ENCODE assay signal across 8 mouse cellular contexts in the genomic region with DNA sequence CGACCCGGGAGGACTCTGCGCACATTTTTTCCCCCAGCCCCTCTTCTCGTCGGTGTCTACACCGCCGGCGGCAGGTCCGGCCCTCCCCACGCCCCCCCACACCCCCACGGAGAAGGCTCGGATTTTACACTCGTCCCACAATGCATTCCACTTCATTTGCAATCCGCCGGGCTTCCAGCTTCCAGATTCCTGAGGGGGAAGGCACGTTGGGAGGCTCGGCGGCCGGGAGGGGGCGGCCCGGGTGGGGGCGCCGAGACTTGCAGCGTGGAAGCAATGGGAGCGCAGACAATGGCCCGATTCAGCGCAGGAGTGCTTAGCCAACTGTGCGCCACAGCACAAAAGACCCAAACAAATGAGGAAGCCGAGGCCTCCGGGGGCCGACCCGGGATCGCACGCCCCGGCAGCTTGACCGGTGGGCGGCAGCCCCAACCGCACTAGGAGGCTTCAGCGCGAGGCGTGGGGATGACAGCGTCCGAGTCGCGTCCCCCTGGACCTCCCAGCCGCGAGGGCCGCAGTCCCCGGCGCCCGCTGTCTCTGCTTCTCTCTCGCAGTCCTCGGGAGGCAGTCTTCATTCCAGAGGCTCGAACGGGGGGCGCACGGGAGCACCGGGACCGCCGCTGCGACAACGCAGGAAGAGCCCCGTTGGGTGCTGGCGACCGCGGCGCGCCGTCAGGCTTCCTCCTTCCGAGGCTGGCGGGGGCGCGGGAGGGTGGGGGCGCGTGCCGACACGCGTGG.
DNase-seq lines count a peak whose midpoint lies in the region; ATAC-seq lines count a peak whose summit lies in the region.

No protein-coding gene starts in this region.

- DNase-seq in ovary, postnatal 10 days (ENCODE audit: low spot score) = peak; percentile 35
- no peak for DNase-seq in ovary, adult 18-20 months (ENCODE audit: low spot score)
- peak; percentile 50 for DNase-seq in gastrocnemius, postnatal 14 days
- DNase-seq in urinary bladder, postnatal 25 days (ENCODE audit: low spot score) = peak; percentile 19

- peak overlapping the region; percentile 96 for H3K4me2 ChIP-seq in kidney, embryonic 15.5 days
- H3K4me2 ChIP-seq in limb, embryonic 15.5 days = peak overlapping the region; percentile 89
- peak overlapping the region; percentile 92 for H3K4me2 ChIP-seq in midbrain, embryonic 16.5 days (ENCODE audit: low read length)

- no peaks in the 10 kb centered on the region for H3K9me3 ChIP-seq in kidney, embryonic 15.5 days (replicated peaks)
- no peaks in the 10 kb centered on the region for H3K9me3 ChIP-seq in limb, embryonic 15.5 days
- no peaks in the 10 kb centered on the region for H3K9me3 ChIP-seq in midbrain, embryonic 16.5 days (replicated peaks; ENCODE audit: control insufficient read depth, low read length, poor library complexity, severe bottlenecking)

- H3K4me3 ChIP-seq in kidney, embryonic 15.5 days (replicated peaks) = peak overlapping the region; percentile 67
- peak overlapping the region; percentile 84 for H3K4me3 ChIP-seq in limb, embryonic 15.5 days
- H3K4me3 ChIP-seq in midbrain, embryonic 16.5 days (ENCODE audit: low read depth, low read length) = peak overlapping the region; percentile 91

- peaks cover 47% of the 10 kb centered on the region for H3K4me1 ChIP-seq in kidney, embryonic 15.5 days
- H3K4me1 ChIP-seq in limb, embryonic 15.5 days = peaks cover 29% of the 10 kb centered on the region
- peaks cover 32% of the 10 kb centered on the region for H3K4me1 ChIP-seq in midbrain, embryonic 16.5 days (ENCODE audit: control insufficient read depth, insufficient read depth, low read length)

- under 1% methylated on average over 71 of the region's 78 CpGs for WGBS in kidney, embryonic 15.5 days
- under 1% methylated on average over 62 of the region's 78 CpGs for WGBS in limb, embryonic 15.5 days
- under 1% methylated on average over 51 of the region's 78 CpGs for WGBS in midbrain, embryonic 16.5 days

- H3K27me3 ChIP-seq in kidney, embryonic 15.5 days = no peaks in the 10 kb centered on the region
- H3K27me3 ChIP-seq in limb, embryonic 15.5 days = no peaks in the 10 kb centered on the region
- H3K27me3 ChIP-seq in midbrain, embryonic 16.5 days (ENCODE audit: control insufficient read depth, insufficient read depth, low read depth, low read length) = no peaks in the 10 kb centered on the region

- H3K36me3 ChIP-seq in kidney, embryonic 15.5 days = no peaks in the 10 kb centered on the region
- H3K36me3 ChIP-seq in limb, embryonic 15.5 days = no peaks in the 10 kb centered on the region
- no peaks in the 10 kb centered on the region for H3K36me3 ChIP-seq in midbrain, embryonic 16.5 days (ENCODE audit: control insufficient read depth, insufficient read depth, low read length)

- ATAC-seq in common myeloid progenitor, adult 5-6 weeks (replicated peaks; ENCODE audit: low read depth, poor library complexity, severe bottlenecking) = peak; percentile 22
- ATAC-seq in kidney, embryonic 15.5 days (replicated peaks; ENCODE audit: low FRiP score) = peak; percentile 74
- ATAC-seq in limb, embryonic 15.5 days (ENCODE audit: insufficient number of reproducible peaks, low FRiP score, low TSS enrichment, low read depth) = 0 out of 2 replicates have a peak, but pooled peaks have one; percentile 31
- ATAC-seq in midbrain, embryonic 16.5 days = peak; percentile 49

- intact Hi-C loops in gastrocnemius, postnatal 14 days (cut with DNase I; ENCODE audit: low total_unique reads) = loop anchor here (10.0 kb wide), 1 partner anchor 77 kb away; no protein-coding TSS in a partner anchor

- H3K27ac ChIP-seq in kidney, embryonic 15.5 days = peak overlapping the region; percentile 68
- peak overlapping the region; percentile 87 for H3K27ac ChIP-seq in limb, embryonic 15.5 days
- H3K27ac ChIP-seq in midbrain, embryonic 16.5 days (ENCODE audit: low read length) = peak overlapping the region; percentile 99

- H3K9ac ChIP-seq in kidney, embryonic 15.5 days = peak overlapping the region; percentile 79
- peak overlapping the region; percentile 88 for H3K9ac ChIP-seq in limb, embryonic 15.5 days
- peak overlapping the region; percentile 100 for H3K9ac ChIP-seq in midbrain, embryonic 16.5 days (ENCODE audit: low read depth, low read length)

Comparison
In these comparisons a context has a peak if more than half of its experiments do, and no peak if none do; other contexts are left out.
1. ATAC-seq: peak in every context shown above with its lines; median percentile 74 in kidney, embryonic 15.5 days; 49 in midbrain, embryonic 16.5 days; 31 in limb, embryonic 15.5 days; 22 in common myeloid progenitor, adult 5-6 weeks.